Comparison of ENCODE assay signal across 8 mouse cellular contexts in genomic region chr7:45924429-45924816, GRCm38 (mm10). TPM values are rescaled to one million over a fixed set of nuclear protein-coding genes. Genes with fewer than 3 reads are reported as not detected.
DNase-seq lines count a peak whose midpoint lies in the region; ATAC-seq and TF ChIP-seq lines count a peak whose summit lies in the region.

No protein-coding gene starts in this region.

- DNase-seq in forebrain, embryonic 14.5 days (ENCODE audit: low spot score), result no peak
- DNase-seq in kidney, postnatal 0 days (ENCODE audit: low spot score), result peak; percentile 61
- DNase-seq in lung, postnatal 25 days (ENCODE audit: low spot score), result peak; percentile 26
- DNase-seq in stomach, postnatal 0 days (ENCODE audit: low spot score), result peak; percentile 48
- DNase-seq in adipocyte (ENCODE audit: low spot score), result no peak
- no peak for DNase-seq in right cerebral cortex, postnatal 25 days

- TF ChIP-seq CTCF in kidney, postnatal 0 days (IDR thresholded peaks at IDR 0.05; ENCODE audit: low read depth), result peak; percentile 72
- TF ChIP-seq CTCF in stomach, postnatal 0 days (IDR thresholded peaks at IDR 0.05; ENCODE audit: low read depth), result peak; percentile 60

- peaks cover 54% of the 10 kb centered on the region for H3K4me1 ChIP-seq in megakaryocyte, embryonic 14.5 days
- peaks cover 6% of the 10 kb centered on the region for H3K4me1 ChIP-seq in forebrain, embryonic 14.5 days (ENCODE audit: control insufficient read depth, insufficient read depth, low read length)
- H3K4me1 ChIP-seq in kidney, postnatal 0 days (replicated peaks; ENCODE audit: insufficient read depth, low read length), result peaks cover 18% of the 10 kb centered on the region
- H3K4me1 ChIP-seq in stomach, postnatal 0 days (replicated peaks; ENCODE audit: control insufficient read depth, insufficient read depth), result peaks cover 8% of the 10 kb centered on the region; the same call in 1 of the 2 replicates

- ATAC-seq in megakaryocyte, adult 5-6 weeks (ENCODE audit: poor library complexity, severe bottlenecking), result no peak
- ATAC-seq in forebrain, embryonic 14.5 days, result no peak
- ATAC-seq in kidney, postnatal 0 days (replicated peaks; ENCODE audit: low FRiP score, low read depth), result no peak
- ATAC-seq in stomach, postnatal 0 days (ENCODE audit: low FRiP score, low TSS enrichment), result no peak

- H3K9me3 ChIP-seq in megakaryocyte, embryonic 14.5 days, result peaks cover 26% of the 10 kb centered on the region
- no peaks in the 10 kb centered on the region for H3K9me3 ChIP-seq in forebrain, embryonic 14.5 days (replicated peaks; ENCODE audit: control insufficient read depth, low read length)
- no peaks in the 10 kb centered on the region for H3K9me3 ChIP-seq in kidney, postnatal 0 days (replicated peaks; ENCODE audit: low read length)
- no peaks in the 10 kb centered on the region for H3K9me3 ChIP-seq in stomach, postnatal 0 days (ENCODE audit: control insufficient read depth, low read length)

- H3K27ac ChIP-seq in forebrain, embryonic 14.5 days (ENCODE audit: low read depth, low read length), result 0 out of 2 replicates have a peak overlapping the region, but pooled peaks have one; percentile 0
- H3K27ac ChIP-seq in kidney, postnatal 0 days, result peak overlapping the region; percentile 90
- peak overlapping the region; percentile 95 for H3K27ac ChIP-seq in stomach, postnatal 0 days (replicated peaks)

- 14% methylated on average over 14 of the region's 14 CpGs for WGBS in forebrain, embryonic 14.5 days
- WGBS in kidney, postnatal 0 days, result 6% methylated on average over 14 of the region's 14 CpGs
- 26% methylated on average over 14 of the region's 14 CpGs for WGBS in stomach, postnatal 0 days

- peak overlapping the region; percentile 52 for H3K4me2 ChIP-seq in forebrain, embryonic 14.5 days (ENCODE audit: low read length)
- H3K4me2 ChIP-seq in kidney, postnatal 0 days (ENCODE audit: low read length), result peak overlapping the region; percentile 56
- H3K4me2 ChIP-seq in stomach, postnatal 0 days (replicated peaks; ENCODE audit: low read depth), result peak overlapping the region; percentile 56

- H3K4me3 ChIP-seq in megakaryocyte, embryonic 14.5 days (replicated peaks), result peak overlapping the region; percentile 93
- no peak overlapping the region for H3K4me3 ChIP-seq in forebrain, embryonic 14.5 days (ENCODE audit: low read depth, low read length)
- H3K4me3 ChIP-seq in kidney, postnatal 0 days (replicated peaks; ENCODE audit: low read depth, low read length), result peak overlapping the region; percentile 39
- peak overlapping the region; percentile 51 for H3K4me3 ChIP-seq in stomach, postnatal 0 days (ENCODE audit: low read depth, low read length)

- no peaks in the 10 kb centered on the region for H3K27me3 ChIP-seq in megakaryocyte, embryonic 14.5 days (replicated peaks)
- H3K27me3 ChIP-seq in forebrain, embryonic 14.5 days (replicated peaks; ENCODE audit: control insufficient read depth, insufficient read depth, low read length), result no peaks in the 10 kb centered on the region
- no peaks in the 10 kb centered on the region for H3K27me3 ChIP-seq in kidney, postnatal 0 days (ENCODE audit: insufficient read depth, low read length)
- H3K27me3 ChIP-seq in stomach, postnatal 0 days (ENCODE audit: control insufficient read depth, insufficient read depth, low read length), result no peaks in the 10 kb centered on the region

- no peak for TF ChIP-seq EP300 in stomach, postnatal 0 days (optimal IDR thresholded peaks at IDR 0.05)

- H3K36me3 ChIP-seq in megakaryocyte, embryonic 14.5 days (replicated peaks; ENCODE audit: low read length), result peaks cover 17% of the 10 kb centered on the region
- no peaks in the 10 kb centered on the region for H3K36me3 ChIP-seq in forebrain, embryonic 14.5 days (ENCODE audit: control insufficient read depth, insufficient read depth, low read length)
- H3K36me3 ChIP-seq in kidney, postnatal 0 days (ENCODE audit: insufficient read depth, low read length), result no peaks in the 10 kb centered on the region
- no peaks in the 10 kb centered on the region for H3K36me3 ChIP-seq in stomach, postnatal 0 days (ENCODE audit: control insufficient read depth, insufficient read depth, low read length)

- no peak overlapping the region for H3K9ac ChIP-seq in forebrain, embryonic 14.5 days (ENCODE audit: low read length)
- peak overlapping the region; percentile 49 for H3K9ac ChIP-seq in kidney, postnatal 0 days (ENCODE audit: low read depth, low read length)
- no peak overlapping the region; the same call in 1 of the 2 replicates for H3K9ac ChIP-seq in stomach, postnatal 0 days (ENCODE audit: low read length)

RNA-seq across cellular contexts. Expression of gene Ccdc114, which starts 0.6 kb away (rescaled TPM):
- polyA plus RNA-seq in megakaryocyte, embryonic 14.5 days (2012; ENCODE audit: insufficient read depth, low replicate concordance), result 0.82 TPM in 1 of 2 replicates, not detected in the other
- total RNA-seq in megakaryocyte, adult 5-6 weeks (2015), result 0.84 and 3.3 TPM in 2 replicates
- total RNA-seq in megakaryocyte, adult 5-6 weeks (2017), result 3.2 and 3.4 TPM in 2 replicates
- polyA plus RNA-seq in forebrain, embryonic 14.5 days (2014; fragmentation: Nextera tagmentation; extraction: Ambion mirVana), result 2.6 and 2.7 TPM in 2 replicates
- polyA plus RNA-seq in kidney, postnatal 0 days (2015; fragmentation: Nextera tagmentation; extraction: Ambion mirVana), result 7.2 and 8.4 TPM in 2 replicates
- 1.7 and 2.3 TPM in 2 replicates for polyA plus RNA-seq in stomach, postnatal 0 days (2015; fragmentation: Nextera tagmentation; extraction: Ambion mirVana)

RNA-seq across cellular contexts. Expression of gene Emp3, which starts 3.2 kb away (rescaled TPM):
- 176 and 453 TPM in 2 replicates for polyA plus RNA-seq in megakaryocyte, embryonic 14.5 days (2012; ENCODE audit: insufficient read depth, low replicate concordance)
- total RNA-seq in megakaryocyte, adult 5-6 weeks (2015), result 661 and 761 TPM in 2 replicates
- total RNA-seq in megakaryocyte, adult 5-6 weeks (2017), result 564 and 565 TPM in 2 replicates
- 27.9 and 32.8 TPM in 2 replicates for polyA plus RNA-seq in forebrain, embryonic 14.5 days (2014; fragmentation: Nextera tagmentation; extraction: Ambion mirVana)
- 170 and 171 TPM in 2 replicates for polyA plus RNA-seq in kidney, postnatal 0 days (2015; fragmentation: Nextera tagmentation; extraction: Ambion mirVana)
- polyA plus RNA-seq in stomach, postnatal 0 days (2015; fragmentation: Nextera tagmentation; extraction: Ambion mirVana), result 135 and 151 TPM in 2 replicates

RNA-seq across cellular contexts. Expression of gene Tmem143, which starts 27.7 kb away (rescaled TPM):
- polyA plus RNA-seq in megakaryocyte, embryonic 14.5 days (2012; ENCODE audit: insufficient read depth, low replicate concordance), result 19.2 and 32.5 TPM in 2 replicates
- 1.9 and 8.0 TPM in 2 replicates for total RNA-seq in megakaryocyte, adult 5-6 weeks (2015)
- 5.8 TPM in 2 replicates for total RNA-seq in megakaryocyte, adult 5-6 weeks (2017)
- polyA plus RNA-seq in forebrain, embryonic 14.5 days (2014; fragmentation: Nextera tagmentation; extraction: Ambion mirVana), result 5.1 and 6.2 TPM in 2 replicates
- 6.2 and 6.7 TPM in 2 replicates for polyA plus RNA-seq in kidney, postnatal 0 days (2015; fragmentation: Nextera tagmentation; extraction: Ambion mirVana)
- polyA plus RNA-seq in stomach, postnatal 0 days (2015; fragmentation: Nextera tagmentation; extraction: Ambion mirVana), result 3.1 and 3.2 TPM in 2 replicates

RNA-seq across cellular contexts. Expression of gene Syngr4, which starts 27.9 kb away (rescaled TPM):
- 2.7 and 6.4 TPM in 2 replicates for polyA plus RNA-seq in megakaryocyte, embryonic 14.5 days (2012; ENCODE audit: insufficient read depth, low replicate concordance)
- 1.2 and 1.4 TPM in 2 replicates for total RNA-seq in megakaryocyte, adult 5-6 weeks (2015)
- total RNA-seq in megakaryocyte, adult 5-6 weeks (2017), result not detected in 2 replicates
- 0.51 and 0.55 TPM in 2 replicates for polyA plus RNA-seq in forebrain, embryonic 14.5 days (2014; fragmentation: Nextera tagmentation; extraction: Ambion mirVana)
- 0.96 and 1.6 TPM in 2 replicates for polyA plus RNA-seq in kidney, postnatal 0 days (2015; fragmentation: Nextera tagmentation; extraction: Ambion mirVana)
- 0.46 and 0.79 TPM in 2 replicates for polyA plus RNA-seq in stomach, postnatal 0 days (2015; fragmentation: Nextera tagmentation; extraction: Ambion mirVana)

RNA-seq across cellular contexts. Expression of gene Grin2d, which starts 46.2 kb away (rescaled TPM):
- 0.31 and 2.6 TPM in 2 replicates for polyA plus RNA-seq in megakaryocyte, embryonic 14.5 days (2012; ENCODE audit: insufficient read depth, low replicate concordance)
- total RNA-seq in megakaryocyte, adult 5-6 weeks (2015), result 0.14 and 0.16 TPM in 2 replicates
- total RNA-seq in megakaryocyte, adult 5-6 weeks (2017), result 0.04 and 0.07 TPM in 2 replicates
- 0.52 and 0.77 TPM in 2 replicates for polyA plus RNA-seq in forebrain, embryonic 14.5 days (2014; fragmentation: Nextera tagmentation; extraction: Ambion mirVana)
- 0.29 and 0.32 TPM in 2 replicates for polyA plus RNA-seq in kidney, postnatal 0 days (2015; fragmentation: Nextera tagmentation; extraction: Ambion mirVana)
- polyA plus RNA-seq in stomach, postnatal 0 days (2015; fragmentation: Nextera tagmentation; extraction: Ambion mirVana), result 0.35 and 0.38 TPM in 2 replicates

Comparison
In these comparisons a context has a peak if more than half of its experiments do, and no peak if none do; other contexts are left out.
1. DNase-seq: peak in kidney, postnatal 0 days (single experiment), lung, postnatal 25 days (single experiment) and stomach, postnatal 0 days (single experiment); none in forebrain, embryonic 14.5 days (single experiment), adipocyte (single experiment) and right cerebral cortex, postnatal 25 days (single experiment).
2. H3K27ac ChIP-seq: peak in every context shown above with its lines; median percentile 95 in stomach, postnatal 0 days; 90 in kidney, postnatal 0 days; 0 in forebrain, embryonic 14.5 days.
3. Peak in every context shown above with its lines, with median percentiles within 50 percentile points of each other: H3K4me2 ChIP-seq.